Mouse (Mus musculus) kidney, adult 10 weeks (tissue): ENCODE results near the gene Irf1. TPM values are rescaled to one million over a fixed set of nuclear protein-coding genes. Genes with fewer than 3 reads are reported as not detected.

Source experiments
- polyA plus RNA-seq: library from polyadenylated mRNA; stranded (reverse); fragments of 350-450 nt; fragmentation: Illumina TruSeq; extraction: RNeasy Lipid Tissue Mini Kit (QIAGEN cat#74804); gene quantifications from one replicate; pipeline ENCODE4 v1.2.3, GENCODE M21; 2014; ENCODE audit warnings: low read depth, low replicate concordance

The Irf1 gene
- polyA plus RNA-seq: 1.6 TPM

GRCm38 (mm10) chr11:53769760-53770124 lies at the start of gene Irf1:
Irf1 (plus strand) TSS chr11:53770014.

GRCm38 (mm10) chr11:53720715-53721114 lies 49.1 kb upstream of the Irf1 start, which contains the start of gene Il5:
Il5 (plus strand) TSS chr11:53720794.

DNA sequence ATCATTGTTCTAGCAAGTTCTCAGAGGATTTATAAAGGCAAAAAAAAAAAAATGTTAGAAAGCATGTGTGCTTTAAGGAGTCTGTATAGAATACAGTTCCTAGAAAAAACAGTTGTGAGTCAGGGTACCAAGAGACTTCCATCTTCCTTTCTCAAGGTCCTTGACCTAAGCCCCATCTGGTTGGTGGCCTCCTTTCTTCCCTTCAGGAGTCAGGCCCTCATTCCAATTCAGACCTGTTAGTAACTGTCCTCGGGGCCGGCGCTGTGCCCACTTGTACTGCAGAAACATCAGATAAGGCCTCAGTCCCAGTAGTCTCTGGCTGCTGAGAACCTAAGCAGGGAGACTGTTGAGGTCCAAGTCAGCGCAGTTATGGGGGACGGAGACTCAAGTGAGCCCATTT lies 3.3 kb downstream of the Irf1 start, which contains the start of gene Gm17334:
Gm17334 (minus strand) TSS at position 101 of the 400 bp plus-strand sequence.

Other genes with a start within 250 kb of the Irf1 start
- gene Kif3a, start 202.6 kb upstream of the Irf1 start, polyA plus RNA-seq: 17.7 TPM
- gene Il4, start 151.3 kb upstream of the Irf1 start, polyA plus RNA-seq: not detected
- not detected for gene Il13, start 135.3 kb upstream of the Irf1 start, polyA plus RNA-seq
- 15.4 TPM for gene Rad50, start 62.7 kb upstream of the Irf1 start, polyA plus RNA-seq
- not detected for gene Il5, start 49.2 kb upstream of the Irf1 start, polyA plus RNA-seq
- gene Gm17334, start 3.2 kb downstream of the Irf1 start, polyA plus RNA-seq: not detected
- gene Gm12216, start 89.2 kb downstream of the Irf1 start, polyA plus RNA-seq: not detected
- 168 TPM for gene Slc22a5, start 121.6 kb downstream of the Irf1 start, polyA plus RNA-seq
- gene Slc22a21, start 210.3 kb downstream of the Irf1 start, polyA plus RNA-seq: 3.0 TPM